ENCODE assay signal across 18 mouse cellular contexts in genomic region chr14:20225525-20225924, GRCm38 (mm10). TPM values are rescaled to one million over a fixed set of nuclear protein-coding genes. Genes with fewer than 3 reads are reported as not detected.
DNase-seq lines count a peak whose midpoint lies in the region; ATAC-seq and TF ChIP-seq lines count a peak whose summit lies in the region.
"Had no signal": no experiment of that assay in that cellular context is flagged by ENCODE, and none has a peak within 500 bp of the region (broad histone marks: within the 10 kb centered on the region; RNA-seq: fewer than 3 reads in every experiment).

No protein-coding gene starts in this region.

- no peak overlapping the region for H3K4me3 ChIP-seq in kidney, postnatal 0 days (replicated peaks; ENCODE audit: low read depth, low read length)
- no peak overlapping the region for H3K4me3 ChIP-seq in kidney, embryonic 14.5 days (ENCODE audit: low read length)
- H3K4me3 ChIP-seq in forebrain, embryonic 16.5 days (replicated peaks; ENCODE audit: low read length): no peak overlapping the region
- H3K4me3 ChIP-seq: heart, embryonic 15.5 days; layer of hippocampus, adult 2 months; liver, embryonic 15.5 days; megakaryocyte, embryonic 14.5 days had no signal

- no peak overlapping the region for H3K9ac ChIP-seq in kidney, postnatal 0 days (ENCODE audit: low read depth, low read length)
- H3K9ac ChIP-seq in kidney, embryonic 14.5 days (ENCODE audit: low read depth, low read length): no peak overlapping the region
- no peak overlapping the region for H3K9ac ChIP-seq in forebrain, embryonic 16.5 days (replicated peaks; ENCODE audit: low read depth, low read length)
- H3K9ac ChIP-seq: heart, embryonic 15.5 days; liver, embryonic 15.5 days had no signal

- ATAC-seq in kidney, postnatal 0 days (replicated peaks; ENCODE audit: low FRiP score, low read depth): no peak
- ATAC-seq in kidney, embryonic 14.5 days (ENCODE audit: low FRiP score, low TSS enrichment): no peak
- peak; percentile 67 for ATAC-seq in forebrain, embryonic 16.5 days

- H3K27ac ChIP-seq in kidney, postnatal 0 days: peak overlapping the region; percentile 36; the same call in 1 of the 2 replicates
- no peak overlapping the region for H3K27ac ChIP-seq in kidney, embryonic 14.5 days (ENCODE audit: low read depth, low read length)
- no peak overlapping the region for H3K27ac ChIP-seq in forebrain, embryonic 16.5 days (ENCODE audit: low read length)
- H3K27ac ChIP-seq: heart, embryonic 15.5 days; layer of hippocampus, adult 2 months; liver, embryonic 15.5 days had no signal

- no peaks in the 10 kb centered on the region for H3K9me3 ChIP-seq in kidney, postnatal 0 days (replicated peaks; ENCODE audit: low read length)
- H3K9me3 ChIP-seq in kidney, embryonic 14.5 days (ENCODE audit: control insufficient read depth, low read length): no peaks in the 10 kb centered on the region
- no peaks in the 10 kb centered on the region for H3K9me3 ChIP-seq in forebrain, embryonic 16.5 days (ENCODE audit: control insufficient read depth, low read length)
- H3K9me3 ChIP-seq: heart, embryonic 15.5 days; liver, embryonic 15.5 days; megakaryocyte, embryonic 14.5 days had no signal

- no peak overlapping the region for H3K4me2 ChIP-seq in kidney, postnatal 0 days (ENCODE audit: low read length)
- no peak overlapping the region for H3K4me2 ChIP-seq in kidney, embryonic 14.5 days (replicated peaks; ENCODE audit: low read depth, low read length)
- H3K4me2 ChIP-seq in forebrain, embryonic 16.5 days (ENCODE audit: low read length): no peak overlapping the region
- H3K4me2 ChIP-seq: heart, embryonic 15.5 days; liver, embryonic 15.5 days had no signal

- 78% methylated on average over 4 of the region's 4 CpGs for WGBS in kidney, postnatal 0 days
- 85% methylated on average over 4 of the region's 4 CpGs for WGBS in kidney, embryonic 14.5 days
- WGBS in forebrain, embryonic 16.5 days: 8% methylated on average over 4 of the region's 4 CpGs

- peaks cover 9% of the 10 kb centered on the region for H3K4me1 ChIP-seq in kidney, postnatal 0 days (replicated peaks; ENCODE audit: insufficient read depth, low read length)
- 0 out of 2 replicates have a peak, but pooled peaks cover 5% of the 10 kb centered on the region for H3K4me1 ChIP-seq in kidney, embryonic 14.5 days (ENCODE audit: control insufficient read depth, insufficient read depth, low read length)
- H3K4me1 ChIP-seq in forebrain, embryonic 16.5 days (replicated peaks; ENCODE audit: control insufficient read depth, insufficient read depth, low read length): peaks cover 16% of the 10 kb centered on the region
- H3K4me1 ChIP-seq: liver, embryonic 15.5 days had no signal

- no peaks in the 10 kb centered on the region for H3K36me3 ChIP-seq in kidney, postnatal 0 days (ENCODE audit: insufficient read depth, low read length)
- no peaks in the 10 kb centered on the region for H3K36me3 ChIP-seq in kidney, embryonic 14.5 days (ENCODE audit: control insufficient read depth, insufficient read depth, low read length)
- H3K36me3 ChIP-seq in forebrain, embryonic 16.5 days (ENCODE audit: control insufficient read depth, insufficient read depth): no peaks in the 10 kb centered on the region
- H3K36me3 ChIP-seq: heart, embryonic 15.5 days; liver, embryonic 15.5 days had no signal

- no peak for TF ChIP-seq CTCF in kidney, postnatal 0 days (IDR thresholded peaks at IDR 0.05; ENCODE audit: low read depth)

- no peaks in the 10 kb centered on the region for H3K27me3 ChIP-seq in kidney, postnatal 0 days (ENCODE audit: insufficient read depth, low read length)
- H3K27me3 ChIP-seq in kidney, embryonic 14.5 days (ENCODE audit: control insufficient read depth, insufficient read depth, low read length): no peaks in the 10 kb centered on the region
- H3K27me3 ChIP-seq in forebrain, embryonic 16.5 days (replicated peaks; ENCODE audit: control insufficient read depth, insufficient read depth, low read length): no peaks in the 10 kb centered on the region
- H3K27me3 ChIP-seq: heart, embryonic 15.5 days; liver, embryonic 15.5 days had no signal

- DNase-seq in kidney, postnatal 0 days (ENCODE audit: low spot score): no peak
- DNase-seq in mesoderm, embryonic 11.5 days (ENCODE audit: low read depth, low spot score): peak; percentile 64
- peak; percentile 8 for DNase-seq in retina, postnatal 7 days (ENCODE audit: low read depth, low spot score)
- DNase-seq in B cell, adult 2 months: no peak
- DNase-seq in adrenal gland, postnatal 14 days: no peak
- DNase-seq in thymus, postnatal 36 days: no peak
- DNase-seq: cerebellum, adult 2 months; gastrocnemius, postnatal 10 days; kidney, adult 18-20 months had no signal

RNA-seq across cellular contexts. Expression of gene Kcnk16, which starts 43.5 kb away (rescaled TPM):
- not detected in 2 replicates for polyA plus RNA-seq in kidney, postnatal 0 days (2015; fragmentation: Nextera tagmentation; extraction: Ambion mirVana)
- polyA plus RNA-seq in kidney, embryonic 14.5 days (2014; fragmentation: Nextera tagmentation; extraction: Ambion mirVana): not detected in 2 replicates
- not detected in 2 replicates for polyA plus RNA-seq in forebrain, embryonic 16.5 days (2015; fragmentation: Nextera tagmentation; extraction: Ambion mirVana)
- not detected in 2 replicates for total RNA-seq in adrenal gland, postnatal 14 days (2021)
- total RNA-seq: ES-E14; gastrocnemius, postnatal 10 days; layer of hippocampus, adult 2 months; left cerebral cortex, postnatal 36 days had no signal
- polyA plus RNA-seq: cerebellum, adult 2 months; testis, adult 2 months had no signal

RNA-seq across cellular contexts. Expression of gene Kcnk5, which starts 43.9 kb away (rescaled TPM):
- polyA plus RNA-seq in kidney, postnatal 0 days (2015; fragmentation: Nextera tagmentation; extraction: Ambion mirVana): 12.0 and 14.8 TPM in 2 replicates
- 4.7 and 12.2 TPM in 2 replicates for polyA plus RNA-seq in kidney, embryonic 14.5 days (2014; fragmentation: Nextera tagmentation; extraction: Ambion mirVana)
- polyA plus RNA-seq in forebrain, embryonic 16.5 days (2015; fragmentation: Nextera tagmentation; extraction: Ambion mirVana): 2.5 TPM in 2 replicates
- total RNA-seq in adrenal gland, postnatal 14 days (2021): 8.8 and 14.2 TPM in 2 replicates

Comparison
In these comparisons a context has a peak if more than half of its experiments do, and no peak if none do; other contexts are left out.
1. DNase-seq: peak in mesoderm, embryonic 11.5 days (single experiment) and retina, postnatal 7 days (single experiment); none in kidney, postnatal 0 days (single experiment), B cell, adult 2 months (0 of 2), adrenal gland, postnatal 14 days (single experiment) and thymus, postnatal 36 days (0 of 2).